Mouse (Mus musculus) liver, postnatal 0 days (tissue): ENCODE results near the gene Abhd10. TPM values are rescaled to one million over a fixed set of nuclear protein-coding genes. Genes with fewer than 3 reads are reported as not detected.

Source experiments
- ATAC-seq: fragments of 200-750 bp; cut with Nextera tagmentation; 2 replicates; pipeline ENCODE4 v1.8.0; 2017; ENCODE audit warnings: mild to moderate bottlenecking, moderate library complexity
- DNase-seq: peaks from one replicate; pipeline ENCODE4 v3.0.0-alpha.2; 2016
- H3K27ac ChIP-seq: fragments of 300-500 bp; sonication (generic); 2 replicates; pipeline ENCODE4 v1.5.1; 2014; ENCODE audit warnings: antibody characterized with exemption, moderate library complexity, mild to moderate bottlenecking, low read depth
- H3K27me3 ChIP-seq: fragments of 300-500 bp; sonication (generic); 2 replicates; pipeline ENCODE4 v1.6.1; 2014; ENCODE audit warnings: low read length, control low read depth, mixed read lengths; ENCODE audit not compliant: insufficient read depth
- H3K36me3 ChIP-seq: fragments of 300-500 bp; sonication (generic); replicated peaks from 2 replicates; pipeline ENCODE4 v1.6.1; 2014; ENCODE audit warnings: mild to moderate bottlenecking, control low read depth, low read length, moderate library complexity, mixed read lengths; ENCODE audit not compliant: insufficient read depth
- H3K4me1 ChIP-seq: fragments of 300-500 bp; sonication (generic); 2 replicates; pipeline ENCODE4 v1.6.1; 2014; ENCODE audit warnings: antibody characterized with exemption, mild to moderate bottlenecking, control low read depth; ENCODE audit not compliant: insufficient read depth
- H3K4me2 ChIP-seq: fragments of 300-500 bp; sonication (generic); 2 replicates; pipeline ENCODE4 v1.6.1; 2014; ENCODE audit warnings: low read depth, mild to moderate bottlenecking, low read length, moderate library complexity, mixed read lengths
- H3K4me3 ChIP-seq: fragments of 300-500 bp; sonication (generic); 2 replicates; pipeline ENCODE4 v1.5.1; 2014; ENCODE audit warnings: low read depth, low read length
- H3K9ac ChIP-seq: fragments of 300-500 bp; sonication (generic); replicated peaks from 2 replicates; pipeline ENCODE4 v1.6.1; 2014; ENCODE audit warnings: mild to moderate bottlenecking, moderate library complexity
- H3K9me3 ChIP-seq: fragments of 300-500 bp; sonication (generic); 2 replicates; pipeline ENCODE4 v1.6.1; 2016; ENCODE audit warnings: mild to moderate bottlenecking, control low read depth, low read length, mixed read lengths
- CTCF ChIP-seq: sonication (generic); IDR thresholded peaks from 2 replicates; pipeline ENCODE4 v1.5.1; 2016; ENCODE audit warnings: antibody characterized with exemption, low read depth
- EP300 ChIP-seq: IDR thresholded peaks from 2 replicates; pipeline ENCODE4 v1.6.1; 2016; ENCODE audit warnings: antibody characterized with exemption, low read depth, mild to moderate bottlenecking
- WGBS: fragments of 180-500 bp; shearing (Covaris S2); extraction: QIAGEN DNeasy Blood & Tissue Kit; methylation state at CpG from one replicate; pipeline ENCODE4 v1.1.7; 2014; ENCODE audit not compliant: insufficient replicate concordance; 5-methylcytosine and 5-hydroxymethylcytosine counted together
- polyA plus RNA-seq: library from polyadenylated mRNA; unstranded; fragments of >200 nt; fragmentation: Nextera tagmentation; extraction: Ambion mirVana; gene quantifications from 2 replicates; pipeline ENCODE4 v1.2.1, GENCODE M21; 2015

The Abhd10 gene
- polyA plus RNA-seq, 1 experiment from 2014 or later, result 13.9 TPM

GRCm38 (mm10) chr16:45774813-45775212 lies 32.1 kb upstream of the Abhd10 start:
- DNase-seq (no peak), ATAC-seq (no peak)
- WGBS, result 81% methylated on average over 5 of the region's 5 CpGs
- TF ChIP-seq CTCF, result no peak
- no peak for TF ChIP-seq EP300
- H3K4me2 ChIP-seq, result no peak overlapping the region
- H3K4me1 ChIP-seq, result no peaks in the 10 kb centered on the region
- no peaks in the 10 kb centered on the region for H3K27me3 ChIP-seq
- H3K4me3 ChIP-seq, result no peak overlapping the region
- H3K36me3 ChIP-seq, result peaks cover 7% of the 10 kb centered on the region
- H3K27ac ChIP-seq, result no peak overlapping the region
- no peak overlapping the region for H3K9ac ChIP-seq
- no peaks in the 10 kb centered on the region for H3K9me3 ChIP-seq

GRCm38 (mm10) chr16:45770914-45771313 lies 28.2 kb upstream of the Abhd10 start:
- DNase-seq (no peak), ATAC-seq (no peak)
- WGBS, result 74% methylated on average over 6 of the region's 6 CpGs
- H3K4me1 ChIP-seq, result no peaks in the 10 kb centered on the region
- no peaks in the 10 kb centered on the region for H3K9me3 ChIP-seq
- no peaks in the 10 kb centered on the region for H3K27me3 ChIP-seq
- no peak overlapping the region for H3K4me3 ChIP-seq
- peaks cover 6% of the 10 kb centered on the region for H3K36me3 ChIP-seq
- H3K9ac ChIP-seq, result no peak overlapping the region
- H3K27ac ChIP-seq, result no peak overlapping the region
- no peak overlapping the region for H3K4me2 ChIP-seq
- TF ChIP-seq EP300 (no peak), CTCF (no peak)

- Histone ChIP-seq H3K27me3 (no peaks in the 10 kb centered on the region), H3K9me3 (no peaks in the 10 kb centered on the region), H3K4me2 (no peak overlapping the region), H3K9ac (no peak overlapping the region), H3K4me3 (no peak overlapping the region), H3K27ac (no peak overlapping the region), H3K4me1 (no peaks in the 10 kb centered on the region), H3K36me3 (peaks cover 2% of the 10 kb centered on the region; the same call in 1 of the 2 replicates)
- no peak for TF ChIP-seq EP300
- TF ChIP-seq CTCF, result no peak
- WGBS, result 76% methylated on average over 10 of the region's 10 CpGs
- no peak for DNase-seq
- no peak for ATAC-seq
Observed at GRCm38 (mm10) chr16:45767853-45768640, 25.3 kb upstream of the Abhd10 start.

- no peaks in the 10 kb centered on the region for H3K9me3 ChIP-seq
- no peak overlapping the region for H3K4me3 ChIP-seq
- no peak overlapping the region for H3K27ac ChIP-seq
- H3K36me3 ChIP-seq, result peaks cover 2% of the 10 kb centered on the region; the same call in 1 of the 2 replicates
- H3K9ac ChIP-seq, result no peak overlapping the region
- TF ChIP-seq CTCF, result no peak
- TF ChIP-seq EP300, result no peak
- whole genome bisulfite sequencing, result 61% methylated on average over 4 of the region's 4 CpGs
- H3K4me1 ChIP-seq, result no peaks in the 10 kb centered on the region
- DNase-seq, result no peak
- no peak for ATAC-seq
- no peaks in the 10 kb centered on the region for H3K27me3 ChIP-seq
- H3K4me2 ChIP-seq, result no peak overlapping the region
Observed at GRCm38 (mm10) chr16:45767434-45767833, 24.7 kb upstream of the Abhd10 start.

GRCm38 (mm10) chr16:45765801-45766494 lies 23.2 kb upstream of the Abhd10 start:
- ATAC-seq (no peak), DNase-seq (no peak)
- TF ChIP-seq CTCF (no peak), EP300 (no peak)
- WGBS, result 74% methylated on average over 7 of the region's 7 CpGs
- Histone ChIP-seq H3K9me3 (no peaks in the 10 kb centered on the region), H3K27ac (no peak overlapping the region), H3K27me3 (no peaks in the 10 kb centered on the region), H3K4me3 (no peak overlapping the region), H3K4me2 (no peak overlapping the region), H3K9ac (no peak overlapping the region), H3K36me3 (0 out of 2 replicates have a peak, but pooled peaks cover 2% of the 10 kb centered on the region), H3K4me1 (no peaks in the 10 kb centered on the region)

- Histone ChIP-seq H3K4me3 (no peak overlapping the region), H3K27ac (no peak overlapping the region), H3K4me2 (no peak overlapping the region), H3K9me3 (no peaks in the 10 kb centered on the region), H3K27me3 (no peaks in the 10 kb centered on the region), H3K36me3 (0 out of 2 replicates have a peak, but pooled peaks cover 5% of the 10 kb centered on the region), H3K9ac (no peak overlapping the region), H3K4me1 (no peaks in the 10 kb centered on the region)
- no peak for DNase-seq
- 65% methylated on average over 3 of the region's 3 CpGs for WGBS
- TF ChIP-seq CTCF (no peak), EP300 (no peak)
- no peak for ATAC-seq
Observed at GRCm38 (mm10) chr16:45765102-45765501, 22.3 kb upstream of the Abhd10 start.
